Mouse (Mus musculus): Measurements from ENCODE around the gene Noc3l. TPM values are rescaled to one million over a fixed set of nuclear protein-coding genes. Genes with fewer than 3 reads are reported as not detected.

Noc3l gene
- polyA plus RNA-seq, 1 experiment from 2014 or later = 11.6 TPM

DNA sequence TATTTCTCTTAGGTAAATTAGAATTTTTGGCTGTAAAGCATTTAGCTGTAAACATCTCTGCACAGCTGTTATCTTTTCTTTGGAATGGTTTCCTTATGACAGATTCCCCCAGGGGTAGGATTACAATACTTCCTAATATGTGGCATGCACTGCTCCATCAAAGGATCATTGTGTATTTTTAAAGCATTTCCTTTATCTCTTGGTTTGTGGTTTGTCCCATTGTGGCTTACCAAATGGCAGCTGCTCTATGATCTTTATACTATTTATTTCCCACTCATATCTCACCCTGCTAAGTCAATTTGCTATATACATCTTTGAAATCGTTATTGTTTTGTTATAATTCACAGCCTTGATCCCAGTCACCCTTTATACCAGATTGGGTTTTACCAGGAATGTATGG lies 14.2 kb upstream of the Noc3l start:
- no peak for ATAC-seq (ENCODE audit: insufficient read depth, low FRiP score, low TSS enrichment)
- H3K4me1 ChIP-seq (ENCODE audit: control insufficient read depth, insufficient read depth, low read length) = no peaks in the 10 kb centered on the region
- H3K36me3 ChIP-seq (ENCODE audit: control insufficient read depth, insufficient read depth, low read length) = no peaks in the 10 kb centered on the region
- H3K9me3 ChIP-seq (ENCODE audit: control insufficient read depth, low read length) = no peaks in the 10 kb centered on the region
- H3K9ac ChIP-seq (ENCODE audit: low read length) = no peak overlapping the region
- no peak overlapping the region for H3K4me3 ChIP-seq (ENCODE audit: low read depth, low read length)
- no peaks in the 10 kb centered on the region for H3K27me3 ChIP-seq (ENCODE audit: control insufficient read depth, insufficient read depth, low read length)
- 60% methylated on average over 1 of the region's 1 CpGs for WGBS
- DNase-seq (ENCODE audit: low spot score) = no peak
- no peak overlapping the region for H3K4me2 ChIP-seq (ENCODE audit: low read depth)
- no peak overlapping the region for H3K27ac ChIP-seq (ENCODE audit: low read depth, low read length)

DNA sequence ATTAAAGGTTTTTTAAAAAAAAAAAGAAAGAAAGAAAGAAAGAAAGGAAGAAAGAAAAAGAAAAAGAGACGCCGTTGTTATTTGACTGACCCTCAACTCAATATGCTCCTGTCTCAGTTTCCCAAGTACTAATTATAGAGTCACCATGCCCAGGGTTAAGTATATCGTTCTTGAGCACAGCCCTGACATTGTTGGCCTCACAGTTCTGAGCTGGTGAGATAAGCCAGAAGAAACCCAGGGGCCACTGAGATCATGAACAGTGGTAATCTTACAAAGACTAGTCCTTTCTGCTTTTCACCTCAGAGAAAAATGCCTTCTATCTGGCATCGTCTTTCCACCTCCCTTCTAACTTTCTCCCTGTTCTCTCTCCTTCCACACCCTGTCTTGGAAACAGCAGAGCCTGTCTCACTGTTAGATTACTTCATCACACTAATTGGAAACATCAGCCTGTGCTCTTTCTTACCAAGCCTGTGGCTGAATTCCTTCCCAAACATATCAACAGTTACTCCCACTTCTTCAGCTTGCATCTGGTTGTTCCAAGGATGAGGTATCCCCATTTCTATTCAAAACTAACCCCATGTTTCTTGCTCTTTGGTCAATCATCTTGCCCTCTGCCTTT lies 1.3 kb upstream of the Noc3l start:
- Histone ChIP-seq H3K27me3 (ENCODE audit: control insufficient read depth, insufficient read depth, low read length) (no peaks in the 10 kb centered on the region), H3K36me3 (ENCODE audit: control insufficient read depth, insufficient read depth, low read length) (no peaks in the 10 kb centered on the region), H3K9me3 (ENCODE audit: control insufficient read depth, low read length) (no peaks in the 10 kb centered on the region), H3K4me2 (ENCODE audit: low read depth) (no peak overlapping the region), H3K27ac (ENCODE audit: low read depth, low read length) (no peak overlapping the region), H3K9ac (ENCODE audit: low read length) (no peak overlapping the region), H3K4me3 (ENCODE audit: low read depth, low read length) (no peak overlapping the region), H3K4me1 (ENCODE audit: control insufficient read depth, insufficient read depth, low read length) (peaks cover 4% of the 10 kb centered on the region; the same call in 1 of the 2 replicates)
- no peak for DNase-seq (ENCODE audit: low spot score)
- no peak for ATAC-seq (ENCODE audit: insufficient read depth, low FRiP score, low TSS enrichment)
- 91% methylated on average over 4 of the region's 4 CpGs for WGBS

DNA sequence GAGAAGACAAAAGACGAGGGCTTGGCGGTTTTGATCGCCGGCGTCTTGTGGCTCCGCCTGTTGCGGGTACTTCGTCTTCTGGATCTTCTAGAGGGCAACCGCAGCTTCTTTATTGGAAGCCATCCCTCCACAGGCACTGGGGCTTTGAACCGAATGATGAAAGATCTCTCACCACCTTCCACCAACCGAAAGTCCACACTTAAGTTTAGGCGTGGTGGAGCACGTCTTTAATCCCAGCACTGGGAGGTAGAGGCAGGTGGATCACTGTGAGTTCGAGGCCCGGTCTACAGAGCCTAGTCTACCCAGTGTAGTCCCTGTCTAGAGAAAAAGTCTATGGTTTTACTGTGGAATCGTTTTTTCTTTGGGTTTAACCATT lies 378 bp upstream of the Noc3l start:
- peak overlapping the region; percentile 73 for H3K4me2 ChIP-seq (ENCODE audit: low read depth)
- peak overlapping the region; percentile 70 for H3K9ac ChIP-seq (ENCODE audit: low read length)
- no peaks in the 10 kb centered on the region for H3K27me3 ChIP-seq (ENCODE audit: control insufficient read depth, insufficient read depth, low read length)
- ATAC-seq (ENCODE audit: insufficient read depth, low FRiP score, low TSS enrichment) (peak; percentile 69), DNase-seq (ENCODE audit: low spot score) (no peak)
- H3K4me1 ChIP-seq (ENCODE audit: control insufficient read depth, insufficient read depth, low read length) = peaks cover 4% of the 10 kb centered on the region; the same call in 1 of the 2 replicates
- H3K4me3 ChIP-seq (ENCODE audit: low read depth, low read length) = peak overlapping the region; percentile 85
- H3K9me3 ChIP-seq (ENCODE audit: control insufficient read depth, low read length) = no peaks in the 10 kb centered on the region
- H3K27ac ChIP-seq (ENCODE audit: low read depth, low read length) = 0 out of 2 replicates have a peak overlapping the region, but pooled peaks have one; percentile 17
- no peaks in the 10 kb centered on the region; the same call in 1 of the 2 replicates for H3K36me3 ChIP-seq (ENCODE audit: control insufficient read depth, insufficient read depth, low read length)
- WGBS = 14% methylated on average over 16 of the region's 16 CpGs

DNA sequence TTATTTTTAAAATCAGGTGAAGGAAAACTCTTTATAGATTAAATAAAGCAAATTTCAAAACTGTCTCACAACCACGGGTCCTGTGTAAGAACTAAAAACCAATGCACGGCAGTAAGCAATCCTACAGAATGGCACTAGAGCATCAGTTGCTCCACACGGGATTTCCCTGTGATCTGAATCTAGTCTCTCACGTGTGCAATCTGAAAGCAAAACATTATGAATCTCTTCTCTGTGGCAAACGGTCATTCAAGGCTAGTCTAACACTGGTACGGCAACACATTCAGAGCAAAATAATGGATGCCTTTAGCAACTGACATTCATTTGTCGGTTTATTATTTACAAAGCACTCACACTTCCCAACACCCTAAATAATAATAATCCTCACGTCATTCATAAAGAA lies 846 bp downstream of the Noc3l start:
- ATAC-seq (ENCODE audit: insufficient read depth, low FRiP score, low TSS enrichment) (no peak), DNase-seq (ENCODE audit: low spot score) (no peak)
- 44% methylated on average over 8 of the region's 8 CpGs for WGBS
- peaks cover 4% of the 10 kb centered on the region; the same call in 1 of the 2 replicates for H3K4me1 ChIP-seq (ENCODE audit: control insufficient read depth, insufficient read depth, low read length)
- H3K27ac ChIP-seq (ENCODE audit: low read depth, low read length) = no peak overlapping the region
- H3K9ac ChIP-seq (ENCODE audit: low read length) = peak overlapping the region; percentile 70
- no peaks in the 10 kb centered on the region for H3K9me3 ChIP-seq (ENCODE audit: control insufficient read depth, low read length)
- H3K27me3 ChIP-seq (ENCODE audit: control insufficient read depth, insufficient read depth, low read length) = no peaks in the 10 kb centered on the region
- H3K4me2 ChIP-seq (ENCODE audit: low read depth) = peak overlapping the region; percentile 73
- H3K4me3 ChIP-seq (ENCODE audit: low read depth, low read length) = peak overlapping the region; percentile 85
- peaks cover under 1% of the 10 kb centered on the region for H3K36me3 ChIP-seq (ENCODE audit: control insufficient read depth, insufficient read depth, low read length)

DNA sequence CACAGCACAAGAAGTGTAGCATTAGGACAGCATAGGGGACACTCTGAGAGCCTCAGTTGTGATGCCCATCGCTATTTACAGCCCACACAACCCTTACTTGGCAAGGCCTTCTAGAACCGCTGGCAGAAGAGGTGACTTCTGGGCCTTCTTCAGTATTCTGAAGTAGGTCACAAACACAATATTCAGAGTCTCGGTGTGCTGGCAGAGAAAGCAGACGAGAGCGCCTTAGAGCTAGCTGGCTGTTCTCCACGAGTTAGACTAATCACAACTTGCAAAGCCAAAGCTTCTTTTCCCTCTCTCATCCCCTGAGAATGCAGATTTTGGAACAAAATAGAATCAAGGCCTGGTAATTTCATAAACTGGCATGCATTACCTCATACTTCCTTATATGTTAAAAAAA lies 20.2 kb downstream of the Noc3l start:
- 93% methylated on average over 6 of the region's 6 CpGs for WGBS
- DNase-seq (ENCODE audit: low spot score) = no peak
- H3K4me3 ChIP-seq (ENCODE audit: low read depth, low read length) = no peak overlapping the region
- no peak for ATAC-seq (ENCODE audit: insufficient read depth, low FRiP score, low TSS enrichment)
- no peak overlapping the region for H3K4me2 ChIP-seq (ENCODE audit: low read depth)
- no peak overlapping the region for H3K27ac ChIP-seq (ENCODE audit: low read depth, low read length)
- H3K9me3 ChIP-seq (ENCODE audit: control insufficient read depth, low read length) = no peaks in the 10 kb centered on the region
- H3K9ac ChIP-seq (ENCODE audit: low read length) = no peak overlapping the region
- peaks cover 13% of the 10 kb centered on the region for H3K36me3 ChIP-seq (ENCODE audit: control insufficient read depth, insufficient read depth, low read length)
- H3K27me3 ChIP-seq (ENCODE audit: control insufficient read depth, insufficient read depth, low read length) = no peaks in the 10 kb centered on the region
- H3K4me1 ChIP-seq (ENCODE audit: control insufficient read depth, insufficient read depth, low read length) = no peaks in the 10 kb centered on the region

DNA sequence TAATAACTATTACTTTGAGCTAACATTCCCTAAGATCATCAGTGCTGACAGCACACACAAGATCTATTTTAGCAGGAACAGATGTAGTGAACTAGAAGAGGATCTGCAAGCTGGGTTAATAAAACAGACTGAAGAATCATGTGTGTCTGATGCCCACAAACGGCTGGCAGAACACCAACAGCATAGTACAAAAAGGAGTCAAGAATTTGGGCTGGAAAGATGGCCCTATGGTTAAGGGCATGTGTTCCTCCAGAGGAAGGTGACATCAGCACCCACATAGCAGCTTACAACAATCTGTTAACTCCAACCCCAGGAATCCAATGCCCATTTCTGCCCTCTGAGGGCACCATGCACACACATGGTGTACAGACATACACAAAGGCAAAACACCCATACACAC lies 20.7 kb downstream of the Noc3l start:
- H3K9me3 ChIP-seq (ENCODE audit: control insufficient read depth, low read length) = no peaks in the 10 kb centered on the region
- no peak overlapping the region for H3K4me2 ChIP-seq (ENCODE audit: low read depth)
- H3K4me3 ChIP-seq (ENCODE audit: low read depth, low read length) = no peak overlapping the region
- ATAC-seq (ENCODE audit: insufficient read depth, low FRiP score, low TSS enrichment) (no peak), DNase-seq (ENCODE audit: low spot score) (no peak)
- no peaks in the 10 kb centered on the region for H3K27me3 ChIP-seq (ENCODE audit: control insufficient read depth, insufficient read depth, low read length)
- peaks cover 13% of the 10 kb centered on the region for H3K36me3 ChIP-seq (ENCODE audit: control insufficient read depth, insufficient read depth, low read length)
- 93% methylated on average over 1 of the region's 1 CpGs for WGBS
- H3K4me1 ChIP-seq (ENCODE audit: control insufficient read depth, insufficient read depth, low read length) = no peaks in the 10 kb centered on the region
- no peak overlapping the region for H3K9ac ChIP-seq (ENCODE audit: low read length)
- no peak overlapping the region for H3K27ac ChIP-seq (ENCODE audit: low read depth, low read length)

DNA sequence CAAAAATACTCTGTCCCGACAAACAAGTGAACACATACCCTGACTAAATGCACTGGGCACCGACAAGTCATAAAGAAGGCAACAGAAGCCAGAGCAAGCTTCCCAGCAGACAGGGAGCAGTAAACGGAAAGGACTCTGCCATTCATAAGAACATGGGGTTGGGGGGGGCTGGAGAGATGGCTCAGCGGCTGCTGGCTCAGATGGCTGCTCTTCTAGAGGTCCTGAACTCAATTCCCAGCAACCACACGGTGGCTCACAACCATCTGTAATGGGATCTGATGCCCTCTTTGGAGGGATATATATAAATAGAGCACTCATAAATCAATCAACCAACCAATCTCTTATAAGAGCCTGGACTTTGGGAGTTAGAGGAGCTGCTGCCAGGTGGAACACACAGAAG lies 22.5 kb downstream of the Noc3l start:
- Histone ChIP-seq H3K36me3 (ENCODE audit: control insufficient read depth, insufficient read depth, low read length) (peaks cover 14% of the 10 kb centered on the region), H3K27me3 (ENCODE audit: control insufficient read depth, insufficient read depth, low read length) (no peaks in the 10 kb centered on the region)
- WGBS = 80% methylated on average over 5 of the region's 5 CpGs

DNA sequence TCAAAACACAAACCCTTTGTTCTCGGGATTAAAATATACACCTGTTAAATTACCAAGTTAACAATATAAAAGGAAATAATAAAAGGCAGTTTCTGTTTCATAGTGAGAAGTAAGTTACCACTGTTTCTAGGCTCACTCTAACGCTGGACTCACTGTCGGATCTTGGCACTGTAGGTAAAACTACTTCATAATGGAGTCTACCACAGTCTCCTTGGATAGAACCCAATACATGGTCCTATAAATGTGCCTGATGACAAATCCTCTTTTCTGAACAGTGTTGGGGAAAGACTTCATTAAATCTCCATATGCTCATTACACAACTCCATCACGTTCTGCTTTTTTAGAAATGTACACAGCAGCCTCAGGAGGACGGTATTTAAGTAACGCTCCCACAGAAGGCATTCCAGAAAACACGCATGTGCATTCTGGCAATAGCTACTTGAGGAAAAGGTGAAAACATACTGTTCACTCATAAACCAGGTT lies 25.4 kb downstream of the Noc3l start:
- Histone ChIP-seq H3K27ac (ENCODE audit: low read depth, low read length) (no peak overlapping the region), H3K4me2 (ENCODE audit: low read depth) (no peak overlapping the region), H3K4me3 (ENCODE audit: low read depth, low read length) (no peak overlapping the region), H3K27me3 (ENCODE audit: control insufficient read depth, insufficient read depth, low read length) (no peaks in the 10 kb centered on the region), H3K4me1 (ENCODE audit: control insufficient read depth, insufficient read depth, low read length) (no peaks in the 10 kb centered on the region), H3K9me3 (ENCODE audit: control insufficient read depth, low read length) (no peaks in the 10 kb centered on the region), H3K36me3 (ENCODE audit: control insufficient read depth, insufficient read depth, low read length) (peaks cover 22% of the 10 kb centered on the region), H3K9ac (ENCODE audit: low read length) (no peak overlapping the region)
- ATAC-seq (ENCODE audit: insufficient read depth, low FRiP score, low TSS enrichment) (no peak), DNase-seq (ENCODE audit: low spot score) (no peak)
- 91% methylated on average over 7 of the region's 7 CpGs for WGBS

More for the DNA sequence above, 22.5 kb downstream of the Noc3l start:
- H3K4me3 ChIP-seq (ENCODE audit: low read depth, low read length) = no peak overlapping the region
- no peak overlapping the region for H3K9ac ChIP-seq (ENCODE audit: low read length)
- no peak overlapping the region for H3K4me2 ChIP-seq (ENCODE audit: low read depth)
- no peaks in the 10 kb centered on the region for H3K4me1 ChIP-seq (ENCODE audit: control insufficient read depth, insufficient read depth, low read length)
- no peak for DNase-seq (ENCODE audit: low spot score)
- no peak for ATAC-seq (ENCODE audit: insufficient read depth, low FRiP score, low TSS enrichment)
- no peaks in the 10 kb centered on the region for H3K9me3 ChIP-seq (ENCODE audit: control insufficient read depth, low read length)
- no peak overlapping the region for H3K27ac ChIP-seq (ENCODE audit: low read depth, low read length)

DNA sequence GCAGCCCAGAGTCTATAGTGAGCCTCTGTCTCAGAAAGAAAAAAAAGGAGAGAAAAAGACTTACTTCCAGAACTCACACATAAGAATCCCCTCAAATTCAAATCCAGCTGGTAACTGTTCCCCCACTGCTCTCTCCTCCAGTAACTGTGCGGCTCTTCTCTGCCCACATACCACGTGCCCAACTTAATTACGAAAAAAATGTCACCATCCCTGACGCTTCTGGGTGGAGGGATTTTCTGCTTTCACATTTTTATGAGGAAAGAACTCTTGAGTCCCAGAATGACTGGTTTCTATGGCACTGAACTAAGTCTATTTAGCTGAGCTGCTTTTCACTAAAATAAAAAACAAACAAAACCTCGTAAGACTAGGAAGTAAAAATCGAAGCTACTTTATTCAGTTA lies 31.3 kb downstream of the Noc3l start:
- no peaks in the 10 kb centered on the region for H3K27me3 ChIP-seq (ENCODE audit: control insufficient read depth, insufficient read depth, low read length)
- H3K9me3 ChIP-seq (ENCODE audit: control insufficient read depth, low read length) = no peaks in the 10 kb centered on the region
- H3K9ac ChIP-seq (ENCODE audit: low read length) = no peak overlapping the region
- ATAC-seq (ENCODE audit: insufficient read depth, low FRiP score, low TSS enrichment) (no peak), DNase-seq (ENCODE audit: low spot score) (no peak)
- H3K36me3 ChIP-seq (ENCODE audit: control insufficient read depth, insufficient read depth, low read length) = peaks cover 10% of the 10 kb centered on the region
- 94% methylated on average over 6 of the region's 6 CpGs for WGBS
- H3K4me1 ChIP-seq (ENCODE audit: control insufficient read depth, insufficient read depth, low read length) = no peaks in the 10 kb centered on the region
- no peak overlapping the region for H3K4me2 ChIP-seq (ENCODE audit: low read depth)
- H3K27ac ChIP-seq (ENCODE audit: low read depth, low read length) = no peak overlapping the region
- H3K4me3 ChIP-seq (ENCODE audit: low read depth, low read length) = no peak overlapping the region
